Mouse (Mus musculus): ENCODE results near the gene B4galt4.

GRCm38 (mm10) chr16:38753631-38754030 lies 11.6 kb downstream of the B4galt4 start:
- TF ChIP-seq POLR2A (IDR thresholded peaks at IDR 0.05; ENCODE audit: extremely low read depth, insufficient read depth, low read length) (no peak), CTCF (IDR thresholded peaks at IDR 0.05; ENCODE audit: extremely low read depth, insufficient read depth, low read length) (no peak)

All from cortical plate, adult 2 months (tissue).